Mouse (Mus musculus) gastrocnemius, postnatal 25 days (tissue): Measurements from ENCODE around the gene Robo1. TPM values are rescaled to one million over a fixed set of nuclear protein-coding genes. Genes with fewer than 3 reads are reported as not detected.

Source experiments
- DNase-seq: peaks from one replicate; pipeline ENCODE4 v3.0.0; 2022
- total RNA-seq, 2 experiments: library from RNA; stranded (reverse); gene quantifications; 1 replicate in 1 of 2; 2 replicates in 1 of 2; pipeline ENCODE4 v1.2.3; 2021

Robo1 gene
- total RNA-seq, 2 experiments from 2014 or later, result 1.7 to 1.8 TPM

DNA sequence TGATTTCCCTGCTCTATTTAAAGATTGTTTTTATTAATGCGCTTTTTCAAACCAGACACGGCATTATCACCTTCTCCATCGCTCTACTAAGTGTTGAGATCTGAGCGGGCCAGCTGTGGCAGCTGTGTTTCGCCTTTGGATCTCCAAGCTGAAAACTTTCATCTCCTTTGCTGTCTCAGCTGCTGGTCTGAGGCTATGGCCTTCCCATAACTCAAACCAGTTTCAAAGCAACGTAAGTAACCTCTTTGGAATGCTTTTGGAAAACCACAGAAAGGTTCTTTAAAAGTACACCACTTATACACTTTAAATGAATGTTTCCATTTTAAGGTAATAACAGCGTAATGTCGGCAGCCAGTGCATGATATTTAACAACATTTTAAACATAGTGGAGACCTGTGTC is 520.3 kb downstream of the Robo1 start:
- no peak for DNase-seq

DNA sequence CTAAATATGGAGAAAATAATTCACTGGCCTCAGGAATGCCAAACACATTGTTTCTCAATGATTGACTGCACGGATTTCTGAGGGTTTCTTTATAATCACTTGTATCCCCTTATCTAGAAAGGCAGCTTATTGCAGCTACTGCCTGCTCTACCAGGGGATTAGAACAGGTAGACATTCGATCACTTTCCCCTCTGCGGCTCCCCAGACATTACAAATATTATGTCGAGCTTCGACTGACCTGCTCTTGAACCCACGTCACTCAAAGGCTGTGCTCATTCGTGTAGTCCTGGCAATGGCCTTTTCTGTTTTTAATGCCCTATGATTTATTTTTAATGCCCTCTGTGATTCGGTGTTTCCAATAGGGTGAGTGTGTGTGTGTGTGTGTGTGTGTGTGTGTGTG is 521.4 kb downstream of the Robo1 start:
- no peak for DNase-seq

DNA sequence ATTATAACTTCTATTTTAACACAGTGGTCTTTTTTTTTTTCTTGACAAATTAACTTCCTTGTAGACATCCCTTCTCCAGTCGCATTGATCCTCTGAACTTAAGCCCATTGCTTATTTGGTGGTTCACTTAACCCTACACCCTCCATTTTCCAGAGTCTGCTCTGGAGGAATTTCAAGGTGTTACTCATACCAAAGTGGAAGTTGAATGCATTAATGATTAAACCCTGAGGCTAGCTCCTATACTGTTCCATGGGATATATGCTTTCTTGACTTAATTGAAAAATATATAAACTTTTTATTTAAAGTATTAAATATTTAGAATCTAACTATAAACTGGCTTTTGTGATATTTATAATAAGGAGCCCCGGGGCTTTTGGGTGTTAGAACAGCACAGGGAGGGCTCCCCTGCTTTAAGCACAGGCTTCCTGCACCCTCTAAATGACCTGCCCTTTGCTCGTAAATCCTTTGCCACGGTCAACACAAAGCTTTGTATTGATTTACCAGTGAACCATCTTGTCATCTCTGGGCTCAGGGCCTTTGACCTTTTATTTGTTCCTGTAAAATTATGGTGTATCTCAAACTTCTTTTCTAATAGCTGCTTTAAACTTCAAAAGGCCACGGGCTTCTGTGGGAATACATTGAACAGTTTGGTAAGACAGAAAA is 522.4 kb downstream of the Robo1 start:
- no peak for DNase-seq

DNA sequence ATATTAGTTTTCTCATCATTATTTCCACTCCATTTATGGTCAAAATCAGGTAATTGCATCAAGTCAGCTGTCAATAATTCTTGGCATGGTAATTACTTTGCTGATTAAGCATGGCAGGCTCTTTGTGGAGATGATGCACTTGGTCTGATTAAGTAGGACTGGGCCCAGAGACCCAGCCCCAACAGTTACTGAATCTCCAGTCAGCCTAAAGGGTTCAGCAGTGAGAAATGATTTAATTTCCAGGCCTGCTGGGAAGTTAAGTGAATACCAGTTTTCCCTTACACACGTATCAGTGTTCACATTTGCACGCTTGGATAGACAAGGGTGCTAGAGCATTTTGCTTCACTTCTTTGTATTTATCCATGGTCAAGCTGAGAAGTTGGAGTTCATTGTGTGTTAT is 526.2 kb downstream of the Robo1 start:
- DNase-seq, result no peak

DNA sequence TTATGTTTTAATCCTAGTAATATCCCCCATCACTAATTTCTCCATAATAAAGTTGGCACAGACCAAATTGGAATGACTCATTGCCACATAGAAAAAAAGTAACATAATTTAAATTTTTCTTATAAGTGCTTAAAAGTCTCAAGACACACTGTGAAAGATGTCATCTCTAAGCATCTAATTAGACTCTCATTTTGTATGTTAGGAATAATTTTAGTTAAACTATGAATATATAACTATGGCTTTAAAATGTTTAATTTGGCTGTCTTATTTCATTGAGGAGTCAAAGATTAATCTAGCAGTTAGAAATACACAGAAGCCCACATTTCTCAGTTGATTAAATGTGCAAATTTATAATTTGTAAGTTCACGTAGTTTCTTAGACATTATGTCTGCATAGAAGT is 530.9 kb downstream of the Robo1 start:
- DNase-seq, result no peak

DNA sequence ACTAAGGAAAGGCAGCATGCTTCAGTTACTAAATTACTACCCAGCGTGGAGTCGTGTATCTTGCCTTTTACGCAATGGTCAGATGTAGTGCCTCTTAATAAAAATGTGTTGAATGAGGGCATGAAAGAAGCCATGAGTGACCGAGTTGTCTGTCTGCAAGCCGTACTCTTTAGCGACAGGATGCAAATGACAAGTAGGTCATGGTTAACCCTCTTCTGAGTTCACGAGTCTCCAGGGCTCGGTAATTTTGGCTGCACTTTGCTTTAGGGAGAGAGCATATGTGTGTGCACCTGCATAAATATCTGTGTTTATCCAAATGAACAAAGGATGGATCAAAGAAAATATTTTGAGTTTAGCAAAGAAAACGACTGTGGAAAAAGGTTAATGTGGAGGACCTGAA is 533.0 kb downstream of the Robo1 start:
- no peak for DNase-seq

DNA sequence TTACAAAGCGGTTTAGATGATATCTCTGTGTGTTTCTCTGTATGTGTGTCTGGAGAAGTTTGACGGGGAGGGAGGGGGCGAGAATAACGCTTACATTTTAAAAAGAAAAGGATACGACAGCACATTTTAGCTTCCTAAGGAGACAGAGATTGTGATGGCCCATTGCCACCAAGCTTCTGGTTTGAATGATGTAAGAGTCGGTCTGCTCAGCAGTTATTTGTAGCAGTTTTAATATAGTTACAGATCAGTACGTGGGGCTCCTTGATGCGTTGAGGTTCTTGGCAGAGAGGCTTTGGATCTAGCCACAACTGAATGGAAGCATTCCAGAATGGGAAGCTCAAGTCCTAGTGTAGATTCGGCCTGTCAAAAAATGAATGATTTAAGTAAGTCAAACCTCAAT is 546.0 kb downstream of the Robo1 start:
- no peak for DNase-seq

DNA sequence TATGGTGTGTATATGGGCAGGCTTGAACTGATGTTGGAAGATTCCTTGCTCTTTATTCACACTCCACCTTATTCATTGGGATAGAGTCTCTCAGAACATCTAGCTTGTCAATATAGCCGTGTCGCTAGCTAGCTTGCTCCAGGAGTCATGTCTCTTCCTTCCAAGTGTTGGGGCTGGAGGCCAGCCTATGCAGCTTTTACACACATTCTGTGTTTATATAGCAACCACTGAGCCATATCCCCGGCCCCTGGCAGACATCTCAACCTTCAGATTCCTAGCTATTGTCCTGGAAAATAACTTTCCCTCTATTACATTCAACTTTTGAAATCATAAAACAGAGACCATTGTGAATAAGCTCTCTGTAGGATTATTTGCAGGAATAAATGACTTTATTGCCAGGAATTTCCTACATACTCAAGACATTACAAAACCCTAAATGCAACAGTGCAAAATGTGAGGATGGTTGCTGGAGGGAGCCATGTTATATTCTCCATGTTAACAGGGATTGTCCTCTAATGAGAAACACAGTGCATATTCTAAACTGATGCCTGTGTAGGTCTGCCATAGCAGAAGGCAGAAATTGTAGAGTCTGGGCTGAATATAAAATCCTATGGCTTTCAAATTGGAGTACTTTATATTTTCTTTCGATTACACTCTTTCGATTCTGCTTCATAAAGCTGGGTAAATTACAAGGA is 546.9 kb downstream of the Robo1 start:
- DNase-seq, result no peak

DNA sequence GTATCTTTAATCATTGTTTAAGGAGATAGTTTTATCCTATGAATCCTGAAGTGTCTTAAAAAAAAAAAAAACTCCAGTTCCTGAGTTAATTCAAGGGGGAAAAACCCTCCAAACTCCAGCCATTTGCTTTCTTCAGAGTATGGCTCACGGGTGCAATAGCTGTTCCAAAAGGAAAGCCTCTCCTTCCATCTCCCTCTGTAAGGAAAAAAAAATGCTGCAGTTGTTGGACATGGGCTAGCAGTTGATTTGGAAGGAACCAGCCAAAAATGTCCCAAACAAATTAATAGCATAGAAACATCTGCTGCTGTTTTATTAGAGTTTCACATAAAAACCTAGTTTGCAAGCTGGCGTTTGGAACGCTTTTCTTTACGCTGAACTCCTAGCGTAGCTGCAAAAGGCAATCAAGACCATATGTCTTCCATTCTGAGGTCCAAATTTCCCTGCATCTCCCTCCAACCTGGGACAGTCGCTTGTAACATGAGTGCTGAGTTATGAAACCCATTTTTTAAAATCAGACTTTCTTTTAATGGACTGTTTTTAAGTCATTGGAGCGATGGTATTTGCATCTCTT is 553.7 kb downstream of the Robo1 start:
- DNase-seq, result no peak

DNA sequence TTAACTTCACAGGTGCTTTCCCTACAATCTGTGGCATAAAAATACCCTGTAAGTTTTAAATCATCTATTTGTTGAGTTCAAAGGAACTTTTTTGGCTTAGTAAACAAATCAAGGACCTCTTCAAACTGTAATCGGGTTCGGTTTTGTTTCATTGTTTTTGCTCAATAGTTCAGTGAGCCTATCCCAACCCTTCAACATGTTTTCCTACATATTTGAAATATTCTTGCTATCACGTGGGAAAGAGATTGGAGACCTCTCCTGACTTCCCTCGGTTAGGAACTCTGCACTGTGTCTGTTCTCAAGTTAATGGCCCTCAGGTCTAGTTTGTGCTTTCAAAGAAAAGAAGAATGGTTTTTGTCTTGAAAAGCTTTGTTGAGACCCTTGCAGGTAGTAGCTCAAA is 557.9 kb downstream of the Robo1 start:
- no peak for DNase-seq

DNA sequence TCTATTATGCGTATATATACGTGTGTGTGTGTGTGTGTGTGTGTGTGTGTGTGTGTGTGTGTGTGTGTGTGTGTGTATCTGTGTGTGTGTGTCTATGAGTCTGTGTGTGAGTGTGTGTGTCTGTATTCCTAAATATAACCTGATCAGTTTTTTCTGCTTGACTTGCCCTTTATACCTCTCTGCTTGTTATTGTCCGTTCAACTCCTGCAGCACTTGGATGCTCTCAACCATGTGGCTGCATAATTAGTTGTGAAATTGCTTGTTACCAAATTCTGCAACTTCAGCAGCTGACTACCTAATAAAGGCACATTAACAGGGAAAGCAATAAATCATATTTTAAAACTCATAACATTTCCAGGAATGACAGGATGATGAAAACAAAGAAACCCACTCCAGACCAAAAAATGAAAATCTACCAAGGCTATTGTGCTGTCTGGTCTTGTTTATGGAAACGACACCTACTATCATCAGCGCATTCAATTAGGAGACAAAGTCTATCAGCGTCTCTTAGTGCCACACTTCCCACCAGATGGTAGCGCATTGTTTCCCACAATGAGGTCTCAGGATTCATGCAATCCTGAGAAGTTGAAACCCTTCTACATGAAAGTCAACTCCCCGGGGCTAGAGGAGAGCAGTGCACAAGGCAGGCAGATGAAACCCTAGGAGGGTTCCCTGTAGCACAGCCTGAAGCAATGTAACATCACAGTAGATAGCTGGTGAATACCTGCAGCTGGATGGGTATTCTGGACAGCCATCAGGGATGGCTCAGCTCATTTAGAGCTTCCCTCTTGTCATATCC is 567.0 kb downstream of the Robo1 start:
- no peak for DNase-seq

DNA sequence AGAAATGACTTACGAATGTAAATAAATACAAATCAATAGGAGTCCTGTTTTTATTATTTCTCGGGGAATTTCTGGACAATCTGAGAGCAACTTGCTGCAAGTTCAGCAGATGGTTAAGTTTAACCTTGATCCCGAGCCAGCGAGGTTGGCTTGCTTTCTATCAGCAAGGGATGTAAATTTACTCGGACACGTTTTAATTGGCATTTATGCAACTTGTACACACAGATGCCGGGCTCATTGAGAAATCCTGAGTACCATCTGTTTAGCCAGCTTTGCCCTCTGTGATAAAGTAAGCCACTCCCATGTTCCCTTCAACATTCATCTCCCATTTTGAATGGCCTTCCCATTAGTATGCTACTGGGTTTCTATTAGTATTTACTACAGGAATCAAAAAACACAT is 580.0 kb downstream of the Robo1 start:
- no peak for DNase-seq

DNA sequence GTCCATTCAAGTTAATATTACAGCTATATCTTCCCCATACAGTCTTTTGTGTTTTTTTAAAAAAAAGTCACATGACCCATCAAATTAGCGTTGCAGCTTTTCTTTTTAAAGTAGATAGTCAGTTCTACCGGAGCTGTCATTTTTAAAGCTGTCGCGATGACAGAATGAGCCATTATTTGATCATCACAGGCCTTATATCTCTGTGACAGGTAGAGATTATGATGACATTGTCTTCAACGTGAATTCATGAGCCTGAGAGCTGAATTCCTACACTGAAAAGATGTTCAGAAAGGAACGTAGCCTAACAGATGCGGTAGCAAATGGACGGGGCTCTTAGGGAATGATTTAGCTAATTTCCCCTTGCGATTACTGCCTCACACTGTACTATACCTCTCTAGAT is 581.3 kb downstream of the Robo1 start:
- no peak for DNase-seq

DNA sequence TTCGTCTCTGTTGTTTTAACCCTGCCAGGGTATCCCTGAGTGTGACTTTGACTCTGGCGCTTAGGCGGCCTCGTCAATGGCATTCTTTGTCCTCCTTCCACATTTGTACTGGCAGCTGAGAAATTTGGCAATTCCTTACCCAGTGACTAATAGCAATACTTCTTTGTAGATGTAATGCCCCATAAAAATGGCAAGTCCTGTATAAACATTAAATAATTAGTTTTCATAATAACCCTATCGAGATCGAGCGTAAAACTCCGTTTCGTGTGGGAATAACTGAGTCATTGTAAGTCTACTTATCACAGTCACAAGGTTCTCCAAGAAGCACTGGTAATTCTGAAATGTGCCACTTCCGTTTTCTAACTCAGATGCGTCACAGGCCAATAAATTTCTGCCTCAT is 589.0 kb downstream of the Robo1 start:
- DNase-seq, result no peak

DNA sequence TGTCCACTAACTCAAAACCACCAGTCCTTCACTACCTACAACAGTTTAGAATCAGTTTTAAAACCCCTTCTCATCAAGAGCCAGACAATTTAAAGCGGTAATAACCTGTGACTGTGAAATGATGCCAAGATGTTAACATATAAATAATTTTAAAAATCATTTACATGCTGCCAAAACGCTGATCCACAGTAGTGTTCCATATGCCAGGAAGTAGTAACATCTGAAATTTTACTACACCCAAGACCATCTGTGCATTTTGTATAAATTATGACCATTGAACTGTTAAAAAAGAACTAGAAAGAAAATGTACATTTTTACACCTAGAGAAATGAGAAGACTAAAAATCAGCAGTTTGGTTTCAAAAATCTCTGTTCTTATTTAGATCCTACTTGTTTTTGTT is 600.8 kb downstream of the Robo1 start:
- no peak for DNase-seq

DNA sequence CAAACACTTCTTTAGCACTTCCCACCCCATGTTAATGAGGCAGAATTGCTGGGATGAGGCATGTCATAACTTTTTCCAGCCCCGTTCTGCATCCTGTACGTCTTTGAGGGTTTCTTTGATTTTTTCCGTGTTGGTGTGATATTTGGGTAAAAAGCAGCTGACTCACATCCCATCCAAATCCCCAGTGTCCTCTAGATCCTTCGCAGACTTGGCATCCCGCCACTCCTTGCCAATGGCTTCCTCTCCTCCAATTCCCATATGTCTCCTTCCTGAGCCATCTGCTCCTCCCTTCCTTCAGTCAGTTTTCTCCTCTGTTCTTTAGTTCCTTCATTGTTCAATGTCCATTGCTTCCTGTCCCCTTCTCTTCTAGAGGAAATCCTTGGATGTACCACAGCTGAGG is 605.0 kb downstream of the Robo1 start:
- no peak for DNase-seq

DNA sequence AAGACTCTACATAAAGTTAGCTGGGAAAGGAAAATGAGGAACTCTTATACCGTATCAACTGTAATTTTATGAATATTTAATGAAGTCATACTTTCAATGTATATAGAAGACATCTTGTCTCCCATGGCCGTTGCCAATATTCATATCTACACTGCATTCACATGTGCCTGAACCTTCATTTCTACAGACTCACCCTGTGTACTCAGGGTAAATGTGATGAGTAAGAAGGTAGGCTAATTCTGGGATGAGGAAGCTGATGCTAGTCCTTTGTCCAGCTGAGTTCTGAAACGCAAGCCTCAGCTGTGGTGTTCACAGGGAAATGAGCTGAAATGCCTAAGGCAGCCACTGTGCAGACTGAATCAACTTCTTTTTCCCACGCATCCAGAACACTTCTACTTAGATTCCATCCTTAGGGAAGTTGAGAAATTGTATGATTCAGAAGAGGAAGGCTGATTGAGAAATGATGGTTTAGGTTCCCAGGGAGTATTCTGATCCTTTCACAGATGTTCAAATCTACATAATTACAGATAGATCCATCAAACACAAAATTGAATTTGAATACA is 606.0 kb downstream of the Robo1 start:
- no peak for DNase-seq

DNA sequence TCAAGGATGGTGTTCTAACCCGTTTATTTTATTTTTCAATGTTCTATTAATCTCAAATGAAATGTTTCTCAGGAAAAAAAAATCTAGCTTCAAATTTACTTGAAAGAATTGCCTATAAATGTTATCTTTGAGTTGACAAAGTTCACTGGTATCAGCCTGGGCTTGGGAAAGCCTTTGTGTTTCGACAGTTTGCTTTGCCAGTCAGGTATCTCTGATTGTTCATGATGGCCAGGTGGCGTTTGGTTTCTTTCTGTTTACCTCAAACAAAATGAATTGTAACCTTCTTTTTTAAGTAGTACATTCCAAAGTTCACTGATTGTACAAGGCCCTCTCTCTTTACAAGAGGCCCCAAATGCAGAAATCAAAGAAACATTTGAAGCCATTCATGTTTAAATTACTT is 611.9 kb downstream of the Robo1 start:
- no peak for DNase-seq

DNA sequence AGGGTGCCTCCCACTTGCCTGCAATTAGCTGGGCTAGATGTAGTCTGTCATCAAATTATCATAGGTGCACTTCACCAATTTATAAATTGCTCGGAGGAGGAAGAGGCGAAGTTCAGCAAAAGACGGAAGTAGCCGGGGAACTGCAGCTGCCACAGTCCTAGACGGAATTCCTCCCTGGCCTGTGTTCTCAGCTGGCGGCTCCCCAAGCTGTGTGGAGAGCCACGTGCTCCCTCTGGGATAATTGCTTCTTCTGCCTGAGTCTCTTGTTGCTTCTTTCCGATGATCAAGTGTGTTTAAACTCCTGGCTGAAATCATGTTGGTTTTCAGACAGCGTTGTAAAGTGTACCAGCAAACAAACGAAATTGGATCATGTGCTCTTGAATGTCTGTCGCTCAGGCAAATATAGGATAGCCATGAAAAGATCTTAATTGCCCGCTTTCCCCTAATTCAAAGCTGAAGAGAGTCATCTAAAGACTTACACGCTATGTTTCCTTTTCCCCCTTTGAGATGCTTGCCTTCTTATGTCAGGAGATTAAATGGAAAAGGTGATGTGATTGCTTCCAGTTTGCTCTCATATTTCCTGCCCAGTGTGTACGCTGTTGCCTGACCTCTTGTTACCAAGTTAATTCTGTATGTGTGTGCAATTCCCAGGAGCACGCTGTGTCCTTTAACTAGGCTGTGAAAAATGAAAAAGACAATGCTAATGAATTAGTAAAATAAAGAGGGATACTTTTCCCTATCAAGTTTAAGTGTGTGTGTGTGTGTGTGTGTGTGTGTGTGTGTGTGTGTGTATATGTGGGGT is 616.5 kb downstream of the Robo1 start:
- DNase-seq, result peak; percentile 76

DNA sequence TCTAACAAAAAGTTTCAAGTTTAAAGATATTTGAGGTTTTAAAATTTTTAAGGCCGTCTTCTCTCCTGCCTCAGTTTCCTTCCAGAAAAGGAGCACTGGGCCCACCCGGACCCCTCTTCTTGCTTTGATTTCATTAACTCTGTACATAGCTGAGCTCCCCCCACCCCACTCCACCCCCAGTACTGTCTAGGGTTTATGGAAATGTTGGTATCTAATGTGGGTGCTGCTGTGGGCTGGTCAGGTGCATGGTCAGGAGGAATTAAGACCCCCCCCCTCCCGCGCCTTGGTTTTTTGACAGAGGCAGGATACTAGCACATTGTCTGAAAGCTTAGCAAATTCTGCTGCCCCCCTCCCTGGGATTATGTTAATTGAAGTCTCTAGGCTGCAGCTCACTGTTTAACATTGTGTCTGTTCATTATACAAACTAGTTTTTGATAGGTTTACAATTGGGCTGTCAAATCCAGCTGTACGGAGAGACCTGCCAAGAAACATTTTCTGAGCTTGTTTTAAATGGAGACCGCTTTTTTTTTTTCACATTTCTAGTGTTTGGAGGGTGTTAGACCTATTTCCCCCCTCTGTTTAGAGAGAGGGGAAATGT is 620.5 kb downstream of the Robo1 start:
- DNase-seq, result no peak

DNA sequence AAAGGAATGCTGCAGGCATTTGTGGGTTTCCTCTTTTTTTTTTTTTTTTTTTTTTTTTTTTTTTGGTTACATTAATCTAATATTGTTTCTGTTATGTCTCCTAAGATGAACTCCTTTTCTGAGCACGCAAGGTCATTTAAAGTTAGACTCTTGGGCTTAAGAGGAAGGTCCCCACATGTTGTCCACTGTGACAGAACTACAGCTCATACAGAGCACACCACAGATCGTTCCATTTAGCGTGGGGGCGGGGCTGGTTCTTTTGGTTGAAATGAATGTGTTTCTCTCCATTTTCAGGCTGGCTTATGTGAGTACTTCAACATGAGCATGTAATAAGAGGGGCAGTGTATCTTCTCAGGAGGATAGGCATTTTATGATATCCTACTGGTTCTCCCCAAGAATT is 622.8 kb downstream of the Robo1 start:
- no peak for DNase-seq

DNA sequence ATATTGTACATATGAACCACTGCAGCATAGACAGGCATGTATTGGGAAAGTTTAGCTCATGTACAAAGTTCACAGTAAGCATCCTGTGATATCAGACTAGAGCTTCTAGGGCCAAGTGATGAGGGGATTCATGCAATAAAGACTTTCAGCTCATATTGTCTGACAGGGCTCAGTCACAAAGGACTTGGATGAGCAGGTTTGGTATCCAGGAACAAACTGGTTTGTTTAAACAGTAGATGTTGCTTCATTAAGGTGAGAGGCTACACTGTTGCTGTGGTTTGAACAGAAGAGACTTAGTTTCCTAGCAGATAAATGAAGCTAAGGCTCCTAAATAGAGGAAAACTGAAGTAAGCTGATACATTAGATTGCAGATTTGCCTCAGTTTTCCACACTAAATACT is 626.8 kb downstream of the Robo1 start:
- no peak for DNase-seq
